Mouse (Mus musculus) forelimb bud, embryonic 11.5 days (tissue): ENCODE data around the gene Abcc5.

ENCODE experiments used
- DNase-seq: peaks from one replicate; pipeline ENCODE4 v3.0.0-alpha.2; 2012; ENCODE audit warnings: low read depth, low spot score

Abcc5 gene

GRCm38 (mm10) chr16:20424226-20424663 is 1.9 kb downstream of the Abcc5 start:
- no peak for DNase-seq

- no peak for DNase-seq
Measured at GRCm38 (mm10) chr16:20422938-20423730, 3.1 kb downstream of the Abcc5 start.

- DNase-seq: no peak
Measured at GRCm38 (mm10) chr16:20418054-20418453, 8.1 kb downstream of the Abcc5 start.

- no peak for DNase-seq
Measured at GRCm38 (mm10) chr16:20416262-20416661, 9.9 kb downstream of the Abcc5 start.

- DNase-seq: no peak
Measured at GRCm38 (mm10) chr16:20415804-20416203, 10.4 kb downstream of the Abcc5 start.

- no peak for DNase-seq
Measured at GRCm38 (mm10) chr16:20415211-20415610, 11.0 kb downstream of the Abcc5 start.

GRCm38 (mm10) chr16:20413870-20414331 is 12.3 kb downstream of the Abcc5 start:
- no peak for DNase-seq

- no peak for DNase-seq
Measured at GRCm38 (mm10) chr16:20411958-20412570, 14.1 kb downstream of the Abcc5 start.

GRCm38 (mm10) chr16:20405335-20405734 is 20.9 kb downstream of the Abcc5 start:
- no peak for DNase-seq

- no peak for DNase-seq
Measured at GRCm38 (mm10) chr16:20403327-20403726, 22.9 kb downstream of the Abcc5 start.

GRCm38 (mm10) chr16:20401592-20401991 is 24.6 kb downstream of the Abcc5 start:
- no peak for DNase-seq

GRCm38 (mm10) chr16:20400707-20401591 is 25.2 kb downstream of the Abcc5 start:
- DNase-seq: no peak

- no peak for DNase-seq
Measured at GRCm38 (mm10) chr16:20396851-20397250, 29.3 kb downstream of the Abcc5 start.

- no peak for DNase-seq
Measured at GRCm38 (mm10) chr16:20395216-20395907, 30.8 kb downstream of the Abcc5 start.

- DNase-seq: no peak
Measured at GRCm38 (mm10) chr16:20391753-20392152, 34.4 kb downstream of the Abcc5 start.

- no peak for DNase-seq
Measured at GRCm38 (mm10) chr16:20390233-20390632, 36.0 kb downstream of the Abcc5 start.

GRCm38 (mm10) chr16:20381031-20381430 is 45.2 kb downstream of the Abcc5 start:
- no peak for DNase-seq

- no peak for DNase-seq
Measured at GRCm38 (mm10) chr16:20375341-20375740, 50.9 kb downstream of the Abcc5 start.

GRCm38 (mm10) chr16:20371731-20372130 is 54.5 kb downstream of the Abcc5 start:
- no peak for DNase-seq

GRCm38 (mm10) chr16:20368221-20368620 is 58.0 kb downstream of the Abcc5 start:
- DNase-seq: no peak

- DNase-seq: no peak
Measured at GRCm38 (mm10) chr16:20362121-20362520, 64.1 kb downstream of the Abcc5 start.
